Mouse (Mus musculus): ENCODE data around the gene Tmem221.

GRCm38 (mm10) chr8:71591017-71591416 lies 32.3 kb upstream of the Tmem221 start:
- TF ChIP-seq POLR2A (IDR thresholded peaks at IDR 0.05; ENCODE audit: insufficient read depth, low read depth, low read length) (no peak), CTCF (IDR thresholded peaks at IDR 0.05; ENCODE audit: insufficient read depth, low read depth, low read length) (no peak)
